Mouse (Mus musculus): ENCODE data around the gene Kansl1.

GRCm38 (mm10) chr11:104461551-104461950 lies 7.1 kb downstream of the Kansl1 start:
- TF ChIP-seq CTCF (IDR thresholded peaks at IDR 0.05; ENCODE audit: low read depth, low read length) (no peak), POLR2A (IDR thresholded peaks at IDR 0.05; ENCODE audit: insufficient read depth, low read length) (no peak)

All from ES-Bruce4 (cell line).